Mouse (Mus musculus) thymus, postnatal 14 days (tissue): ENCODE results near the gene Sbno2.
A peak's percentile ranks its signal among the peaks of the same experiment; 100 is the strongest.
"Not testable (repeated sequence)": the region's sequence is repeated elsewhere in the genome, so short reads cannot be mapped to it uniquely, and the experiment has no call there.

Experiments used
- DNase-seq: peaks from one replicate; pipeline ENCODE4 v3.0.0; 2021

The Sbno2 gene

GRCm38 (mm10) chr10:80055891-80056290 is 49.5 kb downstream of the Sbno2 start:
- DNase-seq, result no peak

GRCm38 (mm10) chr10:80055364-80055763 is 50.0 kb downstream of the Sbno2 start:
- DNase-seq, result no peak

GRCm38 (mm10) chr10:80054911-80055310 is 50.5 kb downstream of the Sbno2 start:
- DNase-seq, result not testable (repeated sequence)

GRCm38 (mm10) chr10:80053831-80054815 is 51.2 kb downstream of the Sbno2 start:
- DNase-seq, result peak; percentile 80

GRCm38 (mm10) chr10:80053259-80053780 is 52.1 kb downstream of the Sbno2 start:
- peak; percentile 100 for DNase-seq

- no peak for DNase-seq
Measured at GRCm38 (mm10) chr10:80052374-80052764, 53.0 kb downstream of the Sbno2 start.

- peak; percentile 64 for DNase-seq
Measured at GRCm38 (mm10) chr10:80051618-80052373, 53.6 kb downstream of the Sbno2 start.

GRCm38 (mm10) chr10:80050885-80051617 is 54.3 kb downstream of the Sbno2 start:
- DNase-seq, result no peak

GRCm38 (mm10) chr10:80050244-80050643 is 55.1 kb downstream of the Sbno2 start:
- DNase-seq, result no peak

- DNase-seq, result no peak
Measured at GRCm38 (mm10) chr10:80048834-80049233, 56.5 kb downstream of the Sbno2 start.

GRCm38 (mm10) chr10:80048396-80048795 is 57.0 kb downstream of the Sbno2 start:
- DNase-seq, result no peak

GRCm38 (mm10) chr10:80047041-80047565 is 58.3 kb downstream of the Sbno2 start, which contains the start of gene Gpx4:
Gene Gpx4, plus strand, starts transcription at chr10:80047166.
- DNase-seq, result no peak

GRCm38 (mm10) chr10:80045766-80046165 is 59.6 kb downstream of the Sbno2 start:
- DNase-seq, result no peak

GRCm38 (mm10) chr10:80045364-80045763 is 60.0 kb downstream of the Sbno2 start:
- DNase-seq, result not testable (repeated sequence)

- DNase-seq, result no peak
Measured at GRCm38 (mm10) chr10:80044087-80044486, 61.3 kb downstream of the Sbno2 start.

- not testable (repeated sequence) for DNase-seq
Measured at GRCm38 (mm10) chr10:80041409-80042060, 63.8 kb downstream of the Sbno2 start.

- DNase-seq, result peak; percentile 97
Measured at GRCm38 (mm10) chr10:80039559-80039979, 65.8 kb downstream of the Sbno2 start, which contains the start of gene Polr2e. Gene Polr2e, minus strand, starts transcription at chr10:80039795.

GRCm38 (mm10) chr10:80036832-80037231 is 68.5 kb downstream of the Sbno2 start:
- DNase-seq, result no peak

GRCm38 (mm10) chr10:80035686-80036085 is 69.7 kb downstream of the Sbno2 start:
- DNase-seq, result no peak

GRCm38 (mm10) chr10:80035148-80035547 is 70.2 kb downstream of the Sbno2 start:
- DNase-seq, result no peak
